Mouse (Mus musculus) small intestine, adult 2 months (tissue): ENCODE data around the gene Usp21.

Source experiments
- CTCF ChIP-seq: fragments of 200-500 bp; IDR thresholded peaks from 2 replicates; pipeline ENCODE4 v1.5.1; 2012; ENCODE audit warnings: low read depth, mild to moderate bottlenecking, control low read depth, inconsistent platforms, low read length, moderate library complexity, mixed read lengths; ENCODE audit not compliant: insufficient replicate concordance, insufficient read length; ENCODE audit errors: extremely low read depth
- POLR2A ChIP-seq: fragments of 200-500 bp; IDR thresholded peaks from 2 replicates; pipeline ENCODE4 v1.6.1; 2012; ENCODE audit warnings: low read depth, mild to moderate bottlenecking, control low read depth, inconsistent platforms, low read length, moderate library complexity

GRCm38 (mm10) chr1:171281528-171281923, 6.3 kb downstream of the Usp21 start:
- TF ChIP-seq POLR2A (no peak), CTCF (peak; percentile 83; the same call in 1 of the 2 replicates)
